Mouse (Mus musculus) urinary bladder, postnatal 4 days (tissue): ENCODE measurements around the gene Lct.
A peak's percentile ranks its signal among the peaks of the same experiment; 100 is the strongest.
"Not testable (repeated sequence)": the region's sequence is repeated elsewhere in the genome, so short reads cannot be mapped to it uniquely, and the experiment has no call there.

ENCODE experiments used
- DNase-seq, 2 experiments: peaks; one replicate each; pipeline ENCODE4 v3.0.0; 2021 to 2022; ENCODE audit warnings: low spot score in 2 of 2

Lct gene

GRCm38 (mm10) chr1:128295717-128296528 is 32.2 kb downstream of the Lct start:
- no peak for DNase-seq

GRCm38 (mm10) chr1:128295296-128295695 is 32.8 kb downstream of the Lct start:
- no peak for DNase-seq

GRCm38 (mm10) chr1:128293524-128293923 is 34.6 kb downstream of the Lct start:
- DNase-seq: no peak

GRCm38 (mm10) chr1:128290295-128290694 is 37.8 kb downstream of the Lct start:
- DNase-seq: no peak

- no peak for DNase-seq
These were observed 43.0 kb downstream of the Lct start for GRCm38 (mm10) chr1:128285136-128285535.

GRCm38 (mm10) chr1:128284157-128284690 is 43.9 kb downstream of the Lct start:
- no peak for DNase-seq

GRCm38 (mm10) chr1:128282924-128283323 is 45.2 kb downstream of the Lct start:
- no peak for DNase-seq

- no peak for DNase-seq
These were observed 46.4 kb downstream of the Lct start for GRCm38 (mm10) chr1:128281753-128282152.

GRCm38 (mm10) chr1:128278563-128278962 is 49.6 kb downstream of the Lct start:
- DNase-seq: no peak

- no peak for DNase-seq
These were observed 52.2 kb downstream of the Lct start for GRCm38 (mm10) chr1:128275908-128276307.

GRCm38 (mm10) chr1:128270731-128271130 is 57.4 kb downstream of the Lct start:
- DNase-seq: no peak

GRCm38 (mm10) chr1:128267061-128267460 is 61.1 kb downstream of the Lct start:
- DNase-seq: not testable (repeated sequence)

GRCm38 (mm10) chr1:128244727-128245355 is 83.3 kb downstream of the Lct start:
- DNase-seq: peak in 1 of 2 experiments; percentile 26

GRCm38 (mm10) chr1:128243996-128244726 is 84.0 kb downstream of the Lct start:
- DNase-seq: peak; percentile 92 to 94

GRCm38 (mm10) chr1:128243627-128243995 is 84.5 kb downstream of the Lct start, which contains the start of gene Ubxn4:
Ubxn4 (plus strand) TSS chr1:128243964.
- no peak for DNase-seq

- DNase-seq: no peak
These were observed 92.9 kb downstream of the Lct start for GRCm38 (mm10) chr1:128235181-128235580.
